Mouse (Mus musculus) erythroblast, embryonic 14.5 days (primary cell): ENCODE results near the gene 9430015G10Rik.

ENCODE experiments used
- GATA1 ChIP-seq: IDR thresholded peaks from 2 replicates; pipeline ENCODE4 v1.6.1; 2012; ENCODE audit warnings: low read length, inconsistent platforms, mixed read lengths
- TAL1 ChIP-seq: IDR thresholded peaks from 3 replicates; pipeline ENCODE4 v1.6.1; 2012; ENCODE audit warnings: low read length, inconsistent platforms, mixed read lengths

DNA sequence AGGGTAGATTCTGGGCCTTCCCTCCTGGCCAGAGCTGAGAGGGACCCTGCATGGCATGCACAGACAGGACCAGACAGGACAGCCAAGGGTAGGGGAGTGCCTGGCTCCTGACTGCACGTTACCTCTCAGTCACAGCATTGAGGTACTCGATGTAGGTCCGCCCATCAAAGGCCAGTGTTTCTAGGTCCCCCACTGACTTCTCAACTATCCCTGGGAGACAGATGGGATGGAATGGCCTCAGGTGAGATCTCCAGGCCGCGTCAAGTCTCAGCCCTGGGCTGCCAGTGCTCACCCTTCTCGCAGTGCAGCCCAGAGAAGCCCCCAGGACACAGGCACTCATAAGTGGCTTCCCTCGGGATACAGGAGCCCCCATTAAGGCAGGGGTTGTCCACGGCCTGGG lies 58.8 kb downstream of the 9430015G10Rik start:
- no peak for TF ChIP-seq TAL1
- TF ChIP-seq GATA1, result no peak
